Mouse (Mus musculus): ENCODE measurements around the gene Atp11b.

GRCm38 (mm10) chr3:35719531-35720205 is 34.2 kb upstream of the Atp11b start:
- TF ChIP-seq CTCF (IDR thresholded peaks at IDR 0.05; ENCODE audit: low read depth, low read length) = no peak
- no peak for TF ChIP-seq POLR2A (IDR thresholded peaks at IDR 0.05; ENCODE audit: insufficient read depth, low read length)
